Mouse (Mus musculus) heart, adult 2 months (tissue): ENCODE results near the gene Cmss1.

ENCODE experiments used
- CTCF ChIP-seq: fragments of 200-600 bp; IDR thresholded peaks from 2 replicates; pipeline ENCODE4 v1.8.1; 2022; ENCODE audit warnings: antibody characterized with exemption, mild to moderate bottlenecking, moderate library complexity
- POLR2A ChIP-seq: fragments of 200-500 bp; IDR thresholded peaks from 2 replicates; pipeline ENCODE4 v1.6.1; 2011; ENCODE audit warnings: mild to moderate bottlenecking, low read depth, low read length, control low read depth; ENCODE audit not compliant: insufficient read depth

GRCm38 (mm10) chr16:57314236-57314635 is 292.4 kb downstream of the Cmss1 start:
- TF ChIP-seq CTCF (no peak), POLR2A (no peak)
